Mouse (Mus musculus): ENCODE measurements around the gene Sppl3.

DNA sequence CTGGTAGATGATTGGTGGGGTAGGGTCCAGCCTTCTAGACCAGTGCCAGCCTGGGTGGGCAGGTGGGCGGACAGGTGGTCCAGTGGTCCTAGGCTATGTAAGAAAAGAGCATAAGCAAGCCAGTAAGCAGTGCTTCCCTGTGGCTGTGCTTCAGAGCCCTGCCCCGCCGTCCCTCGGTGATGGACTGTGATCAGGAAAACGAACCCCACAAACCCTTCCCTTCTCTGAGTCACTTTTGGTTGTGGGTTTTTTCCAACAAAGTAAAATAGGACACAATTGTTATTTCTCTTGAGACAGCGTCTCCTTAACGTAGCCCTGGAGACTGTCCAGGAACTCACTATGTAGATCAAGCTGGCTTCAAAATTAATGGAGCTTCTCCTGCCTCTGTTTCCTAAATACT, 52.5 kb downstream of the Sppl3 start:
- TF ChIP-seq POLR2A (IDR thresholded peaks at IDR 0.05; ENCODE audit: insufficient read depth, low read length) (no peak), CTCF (IDR thresholded peaks at IDR 0.05; ENCODE audit: low read depth, low read length) (no peak), EP300 (IDR thresholded peaks at IDR 0.05; ENCODE audit: insufficient read depth, low read depth, low read length) (no peak)

Measured in ES-Bruce4 (cell line).